Mouse (Mus musculus) E14TG2a.4 (cell line): ENCODE measurements around the gene Dph7.
A peak's percentile ranks its signal among the peaks of the same experiment; 100 is the strongest.

ENCODE experiments used
- H3K27me3 ChIP-seq: 2 replicates; pipeline ENCODE4 v1.6.1; 2014; ENCODE audit warnings: low read length, control low read depth; ENCODE audit not compliant: insufficient read depth
- H3K36me3 ChIP-seq: 2 replicates; pipeline ENCODE4 v1.6.1; 2014; ENCODE audit warnings: low read length, control low read depth; ENCODE audit not compliant: insufficient read depth
- H3K4me1 ChIP-seq: replicated peaks from 2 replicates; pipeline ENCODE4 v1.6.1; 2014; ENCODE audit warnings: low read depth, low read length, control low read depth
- H3K4me3 ChIP-seq: replicated peaks from 2 replicates; pipeline ENCODE4 v1.5.1; 2014; ENCODE audit warnings: mild to moderate bottlenecking, low read length
- H3K9me3 ChIP-seq: 2 replicates; pipeline ENCODE4 v1.6.1; 2014; ENCODE audit warnings: low read length, control low read depth
- CTCF ChIP-seq: conservative IDR thresholded peaks from 2 replicates; pipeline ENCODE4 v1.5.1; 2014; ENCODE audit warnings: low read length
- NANOG ChIP-seq: IDR thresholded peaks from 2 replicates; pipeline ENCODE4 v1.6.1; 2014; ENCODE audit warnings: borderline replicate concordance, low read length, mixed read lengths
- POU5F1 ChIP-seq: IDR thresholded peaks from 2 replicates; pipeline ENCODE4 v1.6.1; 2014; ENCODE audit warnings: low read length, borderline replicate concordance

Dph7 gene

GRCm38 (mm10) chr2:24962304-24963000 is at the start of gene Dph7:
Dph7 (plus strand) TSS chr2:24962400.
- H3K36me3 ChIP-seq, result peaks cover 85% of the 10 kb centered on the region
- peak within 1 kb of the TSS; percentile 92 for H3K4me3 ChIP-seq
- no peaks in the 10 kb centered on the region for H3K27me3 ChIP-seq
- no peaks in the 10 kb centered on the region for H3K9me3 ChIP-seq
- TF ChIP-seq CTCF, result peak; percentile 91
- no peak for TF ChIP-seq NANOG
- H3K4me1 ChIP-seq, result peaks cover 20% of the 10 kb centered on the region

- Histone ChIP-seq H3K27me3 (peaks cover 21% of the 10 kb centered on the region), H3K4me1 (peaks cover 69% of the 10 kb centered on the region), H3K9me3 (no peaks in the 10 kb centered on the region), H3K36me3 (peaks cover 18% of the 10 kb centered on the region; the same call in 1 of the 2 replicates), H3K4me3 (no peak overlapping the region)
- TF ChIP-seq CTCF (no peak), POU5F1 (no peak), NANOG (no peak)
Observed at GRCm38 (mm10) chr2:24912589-24912988, 49.6 kb upstream of the Dph7 start.

GRCm38 (mm10) chr2:24914762-24915161 is 47.4 kb upstream of the Dph7 start:
- Histone ChIP-seq H3K4me3 (no peak overlapping the region), H3K9me3 (no peaks in the 10 kb centered on the region), H3K4me1 (peaks cover 67% of the 10 kb centered on the region), H3K36me3 (peaks cover 17% of the 10 kb centered on the region; the same call in 1 of the 2 replicates), H3K27me3 (peaks cover 24% of the 10 kb centered on the region)
- TF ChIP-seq NANOG (no peak), CTCF (no peak), POU5F1 (no peak)

- peaks cover 8% of the 10 kb centered on the region; the same call in 1 of the 2 replicates for H3K36me3 ChIP-seq
- H3K4me3 ChIP-seq, result peak within 1 kb of the TSS; percentile 92
- no peaks in the 10 kb centered on the region for H3K9me3 ChIP-seq
- peaks cover 38% of the 10 kb centered on the region for H3K4me1 ChIP-seq
- peaks cover 9% of the 10 kb centered on the region for H3K27me3 ChIP-seq
- no peak for TF ChIP-seq POU5F1
Observed at GRCm38 (mm10) chr2:24918930-24919838, 43.0 kb upstream of the Dph7 start, which contains the start of gene Ehmt1. Ehmt1 (minus strand) TSS chr2:24919614.

- peaks cover 32% of the 10 kb centered on the region for H3K4me1 ChIP-seq
- no peak for TF ChIP-seq NANOG
- no peak for TF ChIP-seq CTCF
- no peak for TF ChIP-seq POU5F1
- H3K36me3 ChIP-seq, result peaks cover 8% of the 10 kb centered on the region; the same call in 1 of the 2 replicates
- no peaks in the 10 kb centered on the region for H3K9me3 ChIP-seq
- H3K4me3 ChIP-seq, result peak overlapping the region; percentile 92
- H3K27me3 ChIP-seq, result peaks cover 9% of the 10 kb centered on the region
Observed at GRCm38 (mm10) chr2:24919839-24920175, 42.4 kb upstream of the Dph7 start.

- H3K27me3 ChIP-seq, result no peaks in the 10 kb centered on the region; the same call in 1 of the 2 replicates
- TF ChIP-seq POU5F1 (no peak), CTCF (peak; percentile 43), NANOG (no peak)
Observed at GRCm38 (mm10) chr2:24923561-24923960, 38.6 kb upstream of the Dph7 start.

GRCm38 (mm10) chr2:24925284-24925683 is 36.9 kb upstream of the Dph7 start:
- no peak overlapping the region for H3K4me3 ChIP-seq
- H3K9me3 ChIP-seq, result no peaks in the 10 kb centered on the region
- no peaks in the 10 kb centered on the region; the same call in 1 of the 2 replicates for H3K27me3 ChIP-seq
- TF ChIP-seq POU5F1 (no peak), NANOG (no peak), CTCF (no peak)
- peaks cover 36% of the 10 kb centered on the region for H3K4me1 ChIP-seq
- H3K36me3 ChIP-seq, result peaks cover 16% of the 10 kb centered on the region

More at GRCm38 (mm10) chr2:24923561-24923960, 38.6 kb upstream of the Dph7 start:
- Histone ChIP-seq H3K4me3 (no peak overlapping the region), H3K36me3 (peaks cover 16% of the 10 kb centered on the region), H3K4me1 (peaks cover 24% of the 10 kb centered on the region), H3K9me3 (no peaks in the 10 kb centered on the region)

GRCm38 (mm10) chr2:24926345-24926964 is 35.7 kb upstream of the Dph7 start:
- Histone ChIP-seq H3K4me1 (peaks cover 34% of the 10 kb centered on the region), H3K27me3 (no peaks in the 10 kb centered on the region; the same call in 1 of the 2 replicates), H3K4me3 (no peak overlapping the region), H3K36me3 (peaks cover 16% of the 10 kb centered on the region), H3K9me3 (no peaks in the 10 kb centered on the region)
- no peak for TF ChIP-seq CTCF
- TF ChIP-seq NANOG, result no peak
- no peak for TF ChIP-seq POU5F1
